Mouse (Mus musculus) hindbrain, postnatal 0 days (tissue): ENCODE results near the gene Phf23. TPM values are rescaled to one million over a fixed set of nuclear protein-coding genes. Genes with fewer than 3 reads are reported as not detected.

ENCODE experiments used
- ATAC-seq: fragments of 200-750 bp; cut with Nextera tagmentation; 2 replicates; pipeline ENCODE4 v1.8.0; 2017; ENCODE audit warnings: mild to moderate bottlenecking, moderate TSS enrichment, moderate library complexity
- DNase-seq: peaks from one replicate; pipeline ENCODE4 v3.0.0-alpha.2; 2015; ENCODE audit warnings: low spot score
- H3K27ac ChIP-seq: fragments of 300-500 bp; sonication (generic); 2 replicates; pipeline ENCODE4 v1.5.1; 2014; ENCODE audit warnings: mild to moderate bottlenecking
- H3K27me3 ChIP-seq: fragments of 300-500 bp; sonication (generic); 2 replicates; pipeline ENCODE4 v1.6.1; 2014; ENCODE audit warnings: low read length, mixed read lengths; ENCODE audit not compliant: insufficient read depth
- H3K36me3 ChIP-seq: fragments of 300-500 bp; sonication (generic); 2 replicates; pipeline ENCODE4 v1.6.1; 2014; ENCODE audit warnings: low read length, mixed read lengths; ENCODE audit not compliant: insufficient read depth
- H3K4me1 ChIP-seq: fragments of 300-500 bp; sonication (generic); 2 replicates; pipeline ENCODE4 v1.6.1; 2014; ENCODE audit warnings: antibody characterized with exemption, low read length, mixed read lengths; ENCODE audit not compliant: insufficient read depth
- H3K4me2 ChIP-seq: fragments of 300-500 bp; sonication (generic); 2 replicates; pipeline ENCODE4 v1.6.1; 2014; ENCODE audit warnings: low read depth, mild to moderate bottlenecking, low read length, moderate library complexity, mixed read lengths
- H3K4me3 ChIP-seq: fragments of 300-500 bp; sonication (generic); 2 replicates; pipeline ENCODE4 v1.5.1; 2014; ENCODE audit warnings: low read length
- H3K9ac ChIP-seq: fragments of 300-500 bp; sonication (generic); replicated peaks from 2 replicates; pipeline ENCODE4 v1.6.1; 2014; ENCODE audit warnings: mild to moderate bottlenecking, low read length, moderate library complexity, mixed read lengths
- H3K9me3 ChIP-seq: fragments of 300-500 bp; sonication (generic); 2 replicates; pipeline ENCODE4 v1.6.1; 2016; ENCODE audit warnings: low read length, mixed read lengths
- CTCF ChIP-seq: IDR thresholded peaks from 2 replicates; pipeline ENCODE4 v1.5.1; 2016; ENCODE audit warnings: antibody characterized with exemption, control low read depth, low read depth
- WGBS: fragments of 180-500 bp; shearing (Covaris S2); extraction: QIAGEN DNeasy Blood & Tissue Kit; methylation state at CpG from one replicate; pipeline ENCODE4 v1.1.7; 2014; 5-methylcytosine and 5-hydroxymethylcytosine counted together
- polyA plus RNA-seq: library from polyadenylated mRNA; unstranded; fragments of >200 nt; fragmentation: Nextera tagmentation; extraction: Ambion mirVana; gene quantifications from 2 replicates; pipeline ENCODE4 v1.2.1, GENCODE M21; 2015
- total RNA-seq: library from RNA; depleted of rRNA; stranded (reverse); fragments of >200 nt; gene quantifications from 2 replicates; pipeline ENCODE4 v1.2.3, GENCODE M21; 2014

Gene Phf23
- total and polyA plus RNA-seq, 2 experiments from 2014 or later: 44.0 to 47.9 TPM

- DNase-seq (no peak), ATAC-seq (no peak)
- Histone ChIP-seq H3K27ac (no peak overlapping the region), H3K4me1 (peaks cover 22% of the 10 kb centered on the region), H3K4me2 (no peak overlapping the region), H3K27me3 (no peaks in the 10 kb centered on the region), H3K36me3 (peaks cover 54% of the 10 kb centered on the region), H3K9ac (no peak overlapping the region), H3K4me3 (no peak overlapping the region), H3K9me3 (no peaks in the 10 kb centered on the region)
- peak; percentile 48 for TF ChIP-seq CTCF
- WGBS: 55% methylated on average over 5 of the region's 5 CpGs
Observed at GRCm38 (mm10) chr11:70005521-70005920, 9.9 kb downstream of the Phf23 start.

- no peaks in the 10 kb centered on the region for H3K27me3 ChIP-seq
- no peak for ATAC-seq
- peaks cover 6% of the 10 kb centered on the region for H3K4me1 ChIP-seq
- H3K36me3 ChIP-seq: peaks cover 74% of the 10 kb centered on the region
- no peaks in the 10 kb centered on the region for H3K9me3 ChIP-seq
- H3K27ac ChIP-seq: no peak overlapping the region
- no peak for TF ChIP-seq CTCF
- no peak for DNase-seq
- no peak overlapping the region for H3K9ac ChIP-seq
- no peak overlapping the region for H3K4me3 ChIP-seq
- no peak overlapping the region for H3K4me2 ChIP-seq
- WGBS: 86% methylated on average over 6 of the region's 6 CpGs
Observed at GRCm38 (mm10) chr11:70010033-70010432, 14.5 kb downstream of the Phf23 start.

GRCm38 (mm10) chr11:70010548-70010947, 15.0 kb downstream of the Phf23 start:
- Histone ChIP-seq H3K4me2 (no peak overlapping the region), H3K4me3 (no peak overlapping the region), H3K27ac (no peak overlapping the region), H3K9ac (no peak overlapping the region), H3K4me1 (peaks cover 8% of the 10 kb centered on the region), H3K36me3 (peaks cover 70% of the 10 kb centered on the region), H3K27me3 (no peaks in the 10 kb centered on the region), H3K9me3 (no peaks in the 10 kb centered on the region)
- TF ChIP-seq CTCF: no peak
- DNase-seq: no peak
- WGBS: 86% methylated on average over 12 of the region's 12 CpGs
- no peak for ATAC-seq

- no peak overlapping the region for H3K9ac ChIP-seq
- H3K4me2 ChIP-seq: no peak overlapping the region
- DNase-seq (no peak), ATAC-seq (no peak)
- TF ChIP-seq CTCF: no peak
- H3K36me3 ChIP-seq: peaks cover 68% of the 10 kb centered on the region
- no peak overlapping the region for H3K27ac ChIP-seq
- no peaks in the 10 kb centered on the region for H3K9me3 ChIP-seq
- H3K27me3 ChIP-seq: no peaks in the 10 kb centered on the region
- no peak overlapping the region for H3K4me3 ChIP-seq
- WGBS: 76% methylated on average over 10 of the region's 10 CpGs
- peaks cover 9% of the 10 kb centered on the region for H3K4me1 ChIP-seq
Observed at GRCm38 (mm10) chr11:70010961-70011360, 15.4 kb downstream of the Phf23 start.

DNA sequence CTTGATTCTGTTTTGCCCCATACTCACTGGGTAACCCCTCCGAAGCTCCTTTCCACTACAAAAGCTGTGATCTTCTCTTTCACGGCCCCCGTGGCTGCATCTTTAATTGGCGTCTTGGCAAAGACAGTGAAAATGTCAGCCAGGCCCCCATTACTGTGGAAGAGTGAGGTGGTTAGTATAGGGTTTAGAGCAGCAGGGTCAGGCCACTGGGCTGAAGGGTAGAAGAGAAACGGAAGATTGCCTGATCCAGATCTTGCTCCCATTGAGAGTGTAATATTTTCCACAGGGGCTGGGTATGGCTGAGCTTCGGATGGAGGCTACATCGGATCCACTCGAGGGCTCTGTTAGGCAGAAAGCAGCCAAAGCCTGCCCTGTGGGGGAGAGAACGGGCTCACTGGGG, 17.4 kb downstream of the Phf23 start:
- TF ChIP-seq CTCF: no peak
- Histone ChIP-seq H3K36me3 (peaks cover 48% of the 10 kb centered on the region), H3K27me3 (no peaks in the 10 kb centered on the region), H3K4me2 (no peak overlapping the region), H3K4me1 (peaks cover 17% of the 10 kb centered on the region), H3K4me3 (no peak overlapping the region), H3K9ac (no peak overlapping the region), H3K9me3 (no peaks in the 10 kb centered on the region), H3K27ac (no peak overlapping the region)
- ATAC-seq (no peak), DNase-seq (no peak)
- 73% methylated on average over 9 of the region's 9 CpGs for WGBS

DNA sequence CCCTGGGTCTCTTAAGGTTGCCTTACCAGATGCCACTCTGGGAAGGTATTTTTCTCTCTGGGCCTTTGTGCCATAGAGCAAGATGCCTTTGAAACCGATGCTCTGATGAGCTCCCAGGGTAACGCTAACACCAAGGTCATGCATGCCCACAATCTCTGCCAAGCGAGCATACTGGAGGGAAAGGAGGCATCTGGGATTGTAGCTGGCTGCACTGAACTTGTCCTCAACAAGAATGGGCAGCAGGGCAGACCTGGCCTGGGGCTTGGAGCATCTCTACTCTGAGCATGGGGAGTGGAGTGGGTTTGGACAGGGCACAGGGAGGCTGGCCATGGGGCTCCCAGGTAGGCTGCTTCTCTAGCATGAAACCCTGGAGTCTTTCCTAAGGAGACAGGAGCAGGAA, 17.8 kb downstream of the Phf23 start:
- Histone ChIP-seq H3K27me3 (no peaks in the 10 kb centered on the region), H3K9me3 (no peaks in the 10 kb centered on the region), H3K4me2 (no peak overlapping the region), H3K4me1 (peaks cover 18% of the 10 kb centered on the region), H3K36me3 (peaks cover 43% of the 10 kb centered on the region), H3K4me3 (no peak overlapping the region), H3K9ac (no peak overlapping the region), H3K27ac (no peak overlapping the region)
- no peak for ATAC-seq
- no peak for TF ChIP-seq CTCF
- no peak for DNase-seq
- 63% methylated on average over 3 of the region's 3 CpGs for WGBS

DNA sequence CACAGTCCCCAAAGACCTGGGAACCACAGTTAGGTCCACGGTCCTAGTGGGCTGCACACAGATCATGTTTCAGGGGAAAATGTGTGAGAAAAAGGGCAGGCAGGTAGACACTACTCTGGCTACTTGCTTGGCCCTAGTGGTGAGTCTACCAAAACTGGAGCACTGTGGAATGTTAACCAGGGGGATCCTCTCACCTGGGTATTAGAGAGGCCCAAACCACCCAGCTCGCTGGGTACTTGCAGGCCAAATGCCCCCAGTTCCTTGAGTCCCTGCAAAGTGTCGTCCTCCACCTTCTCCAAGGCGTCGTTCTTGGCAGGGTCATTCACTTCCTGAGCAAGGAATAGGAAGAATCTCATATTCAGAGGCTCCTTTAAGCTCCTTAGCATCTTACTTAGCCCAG, 18.5 kb downstream of the Phf23 start:
- H3K9ac ChIP-seq: no peak overlapping the region
- WGBS: 71% methylated on average over 5 of the region's 5 CpGs

More for the DNA sequence above, 18.5 kb downstream of the Phf23 start:
- H3K4me1 ChIP-seq: peaks cover 22% of the 10 kb centered on the region
- DNase-seq (no peak), ATAC-seq (no peak)
- no peak overlapping the region for H3K4me3 ChIP-seq
- peak; percentile 18; the same call in 1 of the 2 replicates for TF ChIP-seq CTCF
- H3K4me2 ChIP-seq: no peak overlapping the region
- H3K27me3 ChIP-seq: no peaks in the 10 kb centered on the region
- peak overlapping the region; percentile 77; the same call in 1 of the 2 replicates for H3K27ac ChIP-seq
- no peaks in the 10 kb centered on the region for H3K9me3 ChIP-seq
- peaks cover 37% of the 10 kb centered on the region for H3K36me3 ChIP-seq
